Mouse (Mus musculus): ENCODE data around the gene Vmn1r195.
A peak's percentile ranks its signal among the peaks of the same experiment; 100 is the strongest.
"Not testable (repeated sequence)": the region's sequence is repeated elsewhere in the genome, so short reads cannot be mapped to it uniquely, and the experiment has no call there.

Gene Vmn1r195

GRCm38 (mm10) chr13:22270222-22270621, at the start of gene Vmn1r195:
TSS of gene Vmn1r195 (plus strand) at chr13:22270522.
- DNase-seq: not testable (repeated sequence)

- DNase-seq: not testable (repeated sequence)
These were observed 47.3 kb upstream of the Vmn1r195 start, which contains the start of gene Vmn1r193 for GRCm38 (mm10) chr13:22223060-22223459. TSS of gene Vmn1r193 (minus strand) at chr13:22223160.

- DNase-seq: no peak
These were observed 26.4 kb upstream of the Vmn1r195 start, which contains the start of gene Vmn1r194 for GRCm38 (mm10) chr13:22243915-22244314. TSS of gene Vmn1r194 (plus strand) at chr13:22244215.

GRCm38 (mm10) chr13:22271721-22272120, 1.4 kb downstream of the Vmn1r195 start:
- DNase-seq: no peak

GRCm38 (mm10) chr13:22284578-22284977, 14.3 kb downstream of the Vmn1r195 start:
- DNase-seq: no peak

- DNase-seq: no peak
These were observed 19.3 kb downstream of the Vmn1r195 start, which contains the start of gene Vmn1r196 for GRCm38 (mm10) chr13:22289620-22290019. TSS of gene Vmn1r196 (plus strand) at chr13:22289920.

- DNase-seq: not testable (repeated sequence)
These were observed 37.8 kb downstream of the Vmn1r195 start for GRCm38 (mm10) chr13:22308075-22308474.

GRCm38 (mm10) chr13:22315361-22315760, 45.0 kb downstream of the Vmn1r195 start:
- peak; percentile 1 to 21 for DNase-seq

- no peak for DNase-seq
These were observed 47.0 kb downstream of the Vmn1r195 start for GRCm38 (mm10) chr13:22317366-22317765.

GRCm38 (mm10) chr13:22320091-22320490, 49.8 kb downstream of the Vmn1r195 start:
- DNase-seq: no peak

GRCm38 (mm10) chr13:22324289-22324688, 54.0 kb downstream of the Vmn1r195 start, which contains the start of gene Vmn1r197:
TSS of gene Vmn1r197 (plus strand) at chr13:22324589.
- no peak for DNase-seq

Data from kidney, postnatal 4 days (tissue).